In the genomic region with DNA sequence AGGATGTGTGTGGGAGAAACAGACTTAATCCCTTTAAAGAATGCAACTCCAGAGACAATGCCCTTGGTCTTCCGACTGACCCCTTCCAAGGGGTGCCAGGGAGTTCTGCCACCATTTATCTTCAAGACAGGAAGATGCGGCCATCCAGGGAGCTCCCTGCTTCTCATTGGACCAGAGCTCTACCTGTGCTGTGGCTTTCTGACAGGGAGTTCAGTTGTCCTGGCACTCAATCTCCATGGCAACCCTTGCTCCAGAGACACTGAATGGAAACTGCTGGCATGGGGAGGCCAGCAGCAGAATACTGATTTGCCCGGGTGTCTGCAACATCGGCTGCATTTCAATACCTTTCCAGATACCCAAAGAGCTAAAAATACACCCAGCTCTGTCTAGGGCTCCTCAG, we compare ENCODE assay signal across 11 mouse cellular contexts. TPM values are rescaled to one million over a fixed set of nuclear protein-coding genes. Genes with fewer than 3 reads are reported as not detected.
DNase-seq lines count a peak whose midpoint lies in the region; ATAC-seq lines count a peak whose summit lies in the region.
"Had no signal": no experiment of that assay in that cellular context is flagged by ENCODE, and none has a peak within 500 bp of the region (broad histone marks: within the 10 kb centered on the region; RNA-seq: fewer than 3 reads in every experiment).

No protein-coding gene starts in this region.

- H3K27ac ChIP-seq in heart, embryonic 14.5 days (replicated peaks in 1 of 2; ENCODE audit: control insufficient read depth in 1 of 2, insufficient read depth in 1 of 2, low read depth in 2 of 2, low read length in 2 of 2) = no peak overlapping the region
- H3K27ac ChIP-seq in liver, embryonic 12.5 days = no peak overlapping the region
- H3K27ac ChIP-seq in limb, embryonic 10.5 days = no peak overlapping the region
- H3K27ac ChIP-seq: heart, embryonic 10.5 days had no signal

- WGBS in heart, embryonic 14.5 days = 26% methylated on average over 4 of the region's 4 CpGs
- 51% methylated on average over 4 of the region's 4 CpGs for WGBS in liver, embryonic 12.5 days (ENCODE audit: insufficient replicate concordance)
- WGBS in limb, embryonic 10.5 days = 74% methylated on average over 4 of the region's 4 CpGs

- no peaks in the 10 kb centered on the region for H3K27me3 ChIP-seq in heart, embryonic 14.5 days (ENCODE audit: control insufficient read depth, insufficient read depth, low read length)
- peaks cover 16% of the 10 kb centered on the region; the same call in 1 of the 2 replicates for H3K27me3 ChIP-seq in liver, embryonic 12.5 days (replicated peaks)
- H3K27me3 ChIP-seq in limb, embryonic 10.5 days (ENCODE audit: low read depth, poor library complexity, severe bottlenecking) = peaks cover 17% of the 10 kb centered on the region; the same call in 1 of the 2 replicates

- DNase-seq in heart, postnatal 10 days = no peak
- DNase-seq in right cerebral cortex, postnatal 10 days (ENCODE audit: low spot score in 2 of 2) = peak; percentile 72 to 83
- DNase-seq in right cerebral cortex, postnatal 36 days (ENCODE audit: low spot score in 2 of 2) = no peak
- DNase-seq in mesoderm, embryonic 11.5 days (ENCODE audit: low read depth, low spot score) = peak; percentile 12
- no peak for DNase-seq in limb, embryonic 10.5 days (ENCODE audit: low spot score)
- DNase-seq: kidney, adult 2 months; lung, adult 2 months had no signal

- H3K4me1 ChIP-seq in heart, embryonic 14.5 days (ENCODE audit: control insufficient read depth in 2 of 2, insufficient read depth in 2 of 2, low read length in 2 of 2) = peaks cover 6 to 9% of the 10 kb centered on the region in 2 experiments
- H3K4me1 ChIP-seq in liver, embryonic 12.5 days = no peaks in the 10 kb centered on the region
- 0 out of 2 replicates have a peak, but pooled peaks cover 2% of the 10 kb centered on the region for H3K4me1 ChIP-seq in limb, embryonic 10.5 days

- H3K9ac ChIP-seq in heart, embryonic 14.5 days (ENCODE audit: low read length) = no peak overlapping the region
- no peak overlapping the region for H3K9ac ChIP-seq in liver, embryonic 12.5 days

- H3K36me3 ChIP-seq in heart, embryonic 14.5 days (ENCODE audit: control insufficient read depth, insufficient read depth, low read length) = no peaks in the 10 kb centered on the region
- H3K36me3 ChIP-seq in liver, embryonic 12.5 days = no peaks in the 10 kb centered on the region
- no peaks in the 10 kb centered on the region for H3K36me3 ChIP-seq in limb, embryonic 10.5 days
- H3K36me3 ChIP-seq: heart, embryonic 10.5 days had no signal

- H3K4me3 ChIP-seq in heart, embryonic 14.5 days (ENCODE audit: control insufficient read depth in 1 of 2, insufficient read depth in 1 of 2, low read depth in 1 of 2, low read length in 2 of 2) = no peak overlapping the region
- no peak overlapping the region for H3K4me3 ChIP-seq in liver, embryonic 12.5 days
- H3K4me3 ChIP-seq in limb, embryonic 10.5 days = no peak overlapping the region
- H3K4me3 ChIP-seq: heart, embryonic 10.5 days had no signal

- peak overlapping the region; percentile 2; the same call in 1 of the 2 replicates for H3K4me2 ChIP-seq in heart, embryonic 14.5 days (ENCODE audit: low read length)
- H3K4me2 ChIP-seq in liver, embryonic 12.5 days = no peak overlapping the region

- intact Hi-C loops in heart, postnatal 10 days (cut with DNase I) = no loop called here

- no peaks in the 10 kb centered on the region for H3K9me3 ChIP-seq in heart, embryonic 14.5 days (ENCODE audit: control insufficient read depth, low read length)
- no peaks in the 10 kb centered on the region for H3K9me3 ChIP-seq in liver, embryonic 12.5 days (replicated peaks)
- no peaks in the 10 kb centered on the region for H3K9me3 ChIP-seq in limb, embryonic 10.5 days (replicated peaks)
- H3K9me3 ChIP-seq: heart, embryonic 10.5 days had no signal

- no peak for ATAC-seq in heart, embryonic 14.5 days (ENCODE audit: insufficient number of reproducible peaks, insufficient read depth, low FRiP score, low read depth)
- no peak for ATAC-seq in liver, embryonic 12.5 days

RNA-seq across cellular contexts. Expression of a gene that starts 47.7 kb away (rescaled TPM):
- 0.08 and 0.12 TPM in 2 replicates for polyA plus RNA-seq in heart, embryonic 14.5 days (2014; fragmentation: Nextera tagmentation; extraction: Ambion mirVana)
- under 1 TPM; 0.36 to 0.50 TPM for total RNA-seq in heart, postnatal 10 days (2021)
- not detected in 2 replicates for polyA plus RNA-seq in liver, embryonic 12.5 days (2016; fragmentation: Nextera tagmentation; extraction: Ambion mirVana)
- polyA plus RNA-seq in limb, embryonic 10.5 days (2016; fragmentation: Nextera tagmentation; extraction: Ambion mirVana) = not detected in 2 replicates
- total RNA-seq: megakaryocyte-erythroid progenitor cell, adult 5-6 weeks had no signal

Comparison
In these comparisons a context has a peak if more than half of its experiments do, and no peak if none do; other contexts are left out.
1. DNase-seq: peak in right cerebral cortex, postnatal 10 days (2 of 2) and mesoderm, embryonic 11.5 days (single experiment); none in heart, postnatal 10 days (0 of 2), right cerebral cortex, postnatal 36 days (0 of 2) and limb, embryonic 10.5 days (single experiment).